Mouse (Mus musculus) limb, embryonic 14.5 days (tissue): ENCODE measurements around the gene Fpr1. TPM values are rescaled to one million over a fixed set of nuclear protein-coding genes. Genes with fewer than 3 reads are reported as not detected.

Source experiments
- ATAC-seq: fragments of 200-750 bp; cut with Nextera tagmentation; 2 replicates; pipeline ENCODE4 v1.8.0; 2017; ENCODE audit warnings: low read depth, moderate number of reproducible peaks, moderate TSS enrichment; ENCODE audit not compliant: low FRiP score
- DNase-seq: peaks from one replicate; pipeline ENCODE4 v3.0.0-alpha.2; 2015; ENCODE audit warnings: low spot score
- H3K27ac ChIP-seq: fragments of 300-500 bp; sonication (generic); replicated peaks from 2 replicates; pipeline ENCODE4 v1.5.1; 2014; ENCODE audit warnings: low read depth, mild to moderate bottlenecking, low read length, moderate library complexity, mixed read lengths
- H3K27me3 ChIP-seq: fragments of 300-500 bp; sonication (generic); 2 replicates; pipeline ENCODE4 v1.6.1; 2014; ENCODE audit warnings: low read length, mixed read lengths; ENCODE audit not compliant: control insufficient read depth, insufficient read depth
- H3K36me3 ChIP-seq: fragments of 300-500 bp; sonication (generic); 2 replicates; pipeline ENCODE4 v1.6.1; 2014; ENCODE audit warnings: mild to moderate bottlenecking, low read length, moderate library complexity, mixed read lengths; ENCODE audit not compliant: control insufficient read depth, insufficient read depth
- H3K4me1 ChIP-seq: fragments of 300-500 bp; sonication (generic); 2 replicates; pipeline ENCODE4 v1.6.1; 2014; ENCODE audit warnings: antibody characterized with exemption, low read length, mixed read lengths; ENCODE audit not compliant: control insufficient read depth, insufficient read depth
- H3K4me2 ChIP-seq: fragments of 300-500 bp; sonication (generic); replicated peaks from 2 replicates; pipeline ENCODE4 v1.6.1; 2014; ENCODE audit warnings: low read depth, mild to moderate bottlenecking, low read length, moderate library complexity; ENCODE audit not compliant: severe bottlenecking
- H3K4me3 ChIP-seq: fragments of 300-500 bp; sonication (generic); replicated peaks from 2 replicates; pipeline ENCODE4 v1.5.1; 2014; ENCODE audit warnings: low read length
- H3K9ac ChIP-seq: fragments of 300-500 bp; sonication (generic); 2 replicates; pipeline ENCODE4 v1.6.1; 2014; ENCODE audit warnings: mild to moderate bottlenecking, low read depth, low read length, moderate library complexity; ENCODE audit not compliant: severe bottlenecking
- H3K9me3 ChIP-seq: fragments of 300-500 bp; sonication (generic); 2 replicates; pipeline ENCODE4 v1.6.1; 2016; ENCODE audit warnings: low read length; ENCODE audit not compliant: control insufficient read depth
- POLR2A ChIP-seq: fragments of 200-500 bp; IDR thresholded peaks from 2 replicates; pipeline ENCODE4 v1.8.0; 2012; ENCODE audit warnings: inconsistent platforms, mild to moderate bottlenecking, moderate library complexity, borderline replicate concordance; ENCODE audit not compliant: insufficient read depth, insufficient read length; ENCODE audit errors: extremely low read depth
- WGBS: fragments of 180-500 bp; shearing (Covaris S2); extraction: QIAGEN DNeasy Blood & Tissue Kit; methylation state at CpG from one replicate; pipeline ENCODE4 v1.1.7; 2014; 5-methylcytosine and 5-hydroxymethylcytosine counted together
- polyA plus RNA-seq, 2 experiments: library from polyadenylated mRNA; depleted of rRNA in 1 of 2; stranded (reverse) in 1 of 2; unstranded in 1 of 2; fragments of >200 nt; fragmentation: Nextera tagmentation in 1 of 2; extraction: Ambion mirVana in 1 of 2; gene quantifications; 2 replicates each; pipeline versions ENCODE4 v1.2.1 to v1.2.3; 2012 to 2014

Gene Fpr1
- polyA plus RNA-seq, 2 experiments: 0.11 to 0.23 TPM

DNA sequence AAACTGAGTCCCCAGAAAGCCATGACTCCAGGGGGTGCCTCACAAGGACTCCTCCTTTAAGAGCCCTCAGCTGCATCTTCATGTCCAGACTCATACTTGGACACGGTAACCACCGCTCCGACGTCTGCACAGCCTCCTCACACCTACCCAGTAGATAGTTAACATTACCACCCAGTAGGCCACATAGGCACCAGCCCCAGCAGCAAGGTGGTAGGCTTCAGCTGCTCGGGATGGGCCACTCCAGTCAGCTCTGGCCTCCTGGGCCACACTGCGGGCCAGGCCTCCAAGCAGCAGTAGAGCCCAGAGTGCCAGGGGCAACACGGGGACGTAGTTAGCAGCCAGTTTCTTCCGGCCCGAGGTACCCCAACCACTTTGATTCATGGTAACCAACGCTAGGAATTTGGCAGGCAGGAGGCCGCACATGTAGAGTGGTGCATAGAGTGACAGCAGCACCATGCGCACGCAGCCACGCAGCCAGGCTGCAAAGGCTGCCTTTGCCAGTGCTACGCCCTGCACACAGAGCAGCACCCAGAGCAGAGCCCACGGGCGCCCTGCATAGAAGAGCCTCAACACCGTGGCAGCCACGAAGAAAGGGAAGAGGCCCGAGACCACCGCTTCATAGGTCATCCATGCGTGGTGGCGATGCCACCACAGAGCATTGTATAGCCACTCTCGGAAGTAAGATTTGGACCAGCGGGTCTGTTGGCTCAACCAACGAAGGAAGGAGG lies 40.0 kb downstream of the Fpr1 start:
- H3K36me3 ChIP-seq: peaks cover 46% of the 10 kb centered on the region
- DNase-seq (no peak), ATAC-seq (no peak)
- H3K9me3 ChIP-seq: no peaks in the 10 kb centered on the region
- TF ChIP-seq POLR2A: no peak
- H3K4me1 ChIP-seq: no peaks in the 10 kb centered on the region; the same call in 1 of the 2 replicates
- no peak overlapping the region for H3K4me2 ChIP-seq
- no peaks in the 10 kb centered on the region for H3K27me3 ChIP-seq
- no peak overlapping the region for H3K27ac ChIP-seq
- H3K4me3 ChIP-seq: no peak overlapping the region
- no peak overlapping the region for H3K9ac ChIP-seq
- WGBS: 72% methylated on average over 27 of the region's 27 CpGs

DNA sequence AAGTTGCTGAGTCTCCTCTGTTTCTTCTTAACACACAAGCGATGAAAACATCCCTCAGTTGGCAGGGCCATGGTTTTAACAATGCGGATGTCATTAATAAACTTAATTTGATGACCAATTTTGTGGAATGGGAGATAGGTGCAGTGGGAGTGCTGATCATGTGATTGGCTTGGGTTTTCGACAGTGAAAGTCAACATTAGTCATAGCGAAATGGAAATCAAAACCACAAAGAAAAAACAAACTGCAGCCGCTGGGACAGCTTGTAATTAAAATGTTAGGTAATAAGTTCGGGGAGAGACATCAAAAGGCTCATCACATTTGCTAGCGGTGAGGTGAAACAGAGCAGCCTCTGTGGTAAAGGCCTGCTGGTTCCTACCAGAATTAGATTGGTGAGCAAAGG lies 42.9 kb downstream of the Fpr1 start:
- DNase-seq (no peak), ATAC-seq (no peak)
- no peak overlapping the region for H3K4me3 ChIP-seq
- no peak overlapping the region for H3K4me2 ChIP-seq
- H3K4me1 ChIP-seq: peaks cover 21% of the 10 kb centered on the region
- no peaks in the 10 kb centered on the region for H3K27me3 ChIP-seq
- no peak overlapping the region for H3K27ac ChIP-seq
- H3K36me3 ChIP-seq: peaks cover 60% of the 10 kb centered on the region
- no peak overlapping the region for H3K9ac ChIP-seq
- no peaks in the 10 kb centered on the region for H3K9me3 ChIP-seq
- TF ChIP-seq POLR2A: no peak
- WGBS: 90% methylated on average over 7 of the region's 7 CpGs

DNA sequence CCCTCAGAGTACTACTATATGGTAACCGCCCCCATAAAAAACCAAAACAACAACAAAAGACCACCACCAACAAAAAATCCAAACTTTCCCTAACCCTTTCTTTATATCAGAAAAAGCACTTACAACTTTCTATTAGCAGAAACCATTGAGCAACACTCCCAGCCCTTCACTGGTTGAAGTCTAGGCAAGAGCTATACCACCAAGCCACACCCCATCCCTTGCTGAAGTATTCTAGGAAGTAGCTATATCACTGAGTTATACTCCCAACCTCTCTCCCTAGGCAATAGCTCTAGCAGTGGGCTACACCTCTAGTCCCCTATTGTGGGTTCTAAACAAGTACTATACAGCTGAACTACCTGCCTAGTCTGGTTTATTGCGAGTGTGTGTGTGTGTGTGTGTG lies 44.5 kb downstream of the Fpr1 start:
- DNase-seq (no peak), ATAC-seq (no peak)
- H3K27me3 ChIP-seq: no peaks in the 10 kb centered on the region
- peaks cover 70% of the 10 kb centered on the region for H3K36me3 ChIP-seq
- H3K4me1 ChIP-seq: peaks cover 35% of the 10 kb centered on the region
- H3K4me2 ChIP-seq: no peak overlapping the region
- H3K4me3 ChIP-seq: no peak overlapping the region
- WGBS: 91% methylated on average over 2 of the region's 2 CpGs
- H3K9me3 ChIP-seq: no peaks in the 10 kb centered on the region
- H3K27ac ChIP-seq: no peak overlapping the region
- no peak for TF ChIP-seq POLR2A
- H3K9ac ChIP-seq: no peak overlapping the region

DNA sequence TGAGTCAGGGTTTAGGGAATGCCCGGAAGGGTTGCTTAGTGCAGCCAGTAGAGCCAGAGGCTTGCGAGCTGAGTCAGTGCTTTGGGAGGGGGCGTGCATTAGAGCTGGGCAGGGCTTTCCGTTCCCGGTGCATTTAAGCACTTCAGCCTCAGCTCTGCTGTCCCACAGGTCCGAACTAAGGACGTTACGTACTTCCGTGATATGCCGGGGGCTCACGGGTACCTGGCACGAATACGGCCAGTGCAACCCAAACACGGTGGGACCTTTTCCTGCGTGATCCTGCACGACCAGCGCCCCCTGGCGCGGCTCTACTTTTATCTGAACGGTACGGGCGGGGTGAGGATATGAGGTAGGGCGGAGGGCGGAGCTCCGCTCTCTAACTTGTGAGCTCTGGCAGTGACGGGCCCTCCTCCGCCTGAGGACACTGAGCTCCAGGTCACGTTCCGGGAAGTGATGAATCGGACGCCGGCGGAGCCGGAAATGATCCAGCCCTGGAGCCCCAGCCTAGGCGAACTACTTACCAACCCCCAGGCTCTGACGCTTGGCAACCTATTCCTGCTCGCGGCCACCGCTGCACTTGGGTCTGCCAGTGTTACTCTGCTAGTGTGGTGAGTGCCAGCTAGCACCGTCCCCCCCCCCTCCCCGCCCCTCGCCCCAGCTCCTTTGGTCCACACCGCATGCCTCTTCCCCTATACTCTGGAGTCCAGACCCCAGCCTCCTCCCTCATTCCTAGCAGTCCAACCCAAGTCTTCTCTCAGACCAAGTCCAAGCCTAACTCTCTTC lies 45.6 kb downstream of the Fpr1 start:
- Histone ChIP-seq H3K27me3 (no peaks in the 10 kb centered on the region), H3K4me3 (peak overlapping the region; percentile 37), H3K36me3 (peaks cover 81% of the 10 kb centered on the region), H3K9ac (peak overlapping the region; percentile 38; the same call in 1 of the 2 replicates), H3K9me3 (no peaks in the 10 kb centered on the region), H3K4me1 (peaks cover 39% of the 10 kb centered on the region), H3K27ac (peak overlapping the region; percentile 75), H3K4me2 (peak overlapping the region; percentile 63)
- TF ChIP-seq POLR2A: no peak
- ATAC-seq (peak; percentile 93), DNase-seq (peak; percentile 93)
- 1% methylated on average over 42 of the region's 43 CpGs for whole genome bisulfite sequencing

DNA sequence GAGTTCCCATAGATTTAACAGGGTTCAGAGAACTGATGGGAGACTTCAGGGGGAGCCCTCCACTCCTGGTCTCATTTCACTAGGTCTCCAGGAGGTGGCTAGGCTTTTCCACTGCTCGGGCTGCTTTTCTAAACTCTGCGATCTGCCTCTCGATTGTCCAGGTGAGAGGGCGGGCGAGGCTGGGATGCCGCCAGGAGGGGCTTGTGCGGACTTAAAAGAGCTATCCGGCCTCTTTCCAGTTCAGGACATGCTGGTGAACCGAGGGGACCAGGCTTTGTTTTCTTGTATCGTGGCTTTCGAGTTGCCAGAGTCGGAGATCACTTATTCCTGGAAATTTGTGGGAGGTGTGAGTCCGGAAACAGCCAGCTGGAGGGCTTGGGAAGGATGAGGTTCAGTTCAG lies 46.3 kb downstream of the Fpr1 start:
- 9% methylated on average over 13 of the region's 13 CpGs for WGBS
- Histone ChIP-seq H3K4me2 (peak overlapping the region; percentile 63), H3K27me3 (no peaks in the 10 kb centered on the region), H3K9ac (peak overlapping the region; percentile 38; the same call in 1 of the 2 replicates), H3K27ac (peak overlapping the region; percentile 75), H3K4me3 (peak overlapping the region; percentile 37), H3K36me3 (peaks cover 82% of the 10 kb centered on the region), H3K9me3 (no peaks in the 10 kb centered on the region), H3K4me1 (peaks cover 39% of the 10 kb centered on the region)
- DNase-seq: no peak
- no peak for ATAC-seq
- TF ChIP-seq POLR2A: no peak
